Mouse (Mus musculus) lung, adult 2 months (tissue): ENCODE measurements at regions not wholly inside any gene's neighbourhood (a gene's known extent, or its start where the extent isn't known, plus 50 kb on each side); places are given as distances from the start of the nearest gene placed in this dataset.

Source experiments
- CTCF ChIP-seq: fragments of 200-500 bp; IDR thresholded peaks from 2 replicates; pipeline ENCODE4 v1.5.1; 2011; ENCODE audit warnings: mild to moderate bottlenecking, low read length, control low read depth; ENCODE audit not compliant: insufficient read depth
- POLR2A ChIP-seq: fragments of 200-500 bp; IDR thresholded peaks from 2 replicates; pipeline ENCODE4 v1.6.1; 2011; ENCODE audit warnings: low read depth, mild to moderate bottlenecking, control low read depth, low read length, borderline replicate concordance; ENCODE audit errors: extremely low read depth

- TF ChIP-seq CTCF (no peak), POLR2A (no peak)
Observed at GRCm38 (mm10) chr12:56193524-56193923, 152.2 kb downstream of the Mbip start.
